Mouse (Mus musculus) E14TG2a.4 (cell line): Measurements from ENCODE around the gene B3gnt8.

Experiments used
- CTCF ChIP-seq: conservative IDR thresholded peaks from 2 replicates; pipeline ENCODE4 v1.5.1; 2014; ENCODE audit warnings: low read length
- NANOG ChIP-seq: IDR thresholded peaks from 2 replicates; pipeline ENCODE4 v1.6.1; 2014; ENCODE audit warnings: borderline replicate concordance, low read length, mixed read lengths
- POU5F1 ChIP-seq: IDR thresholded peaks from 2 replicates; pipeline ENCODE4 v1.6.1; 2014; ENCODE audit warnings: low read length, borderline replicate concordance

GRCm38 (mm10) chr7:25610056-25610455 lies 16.4 kb upstream of the B3gnt8 start:
- TF ChIP-seq CTCF (no peak), NANOG (no peak), POU5F1 (no peak)
